Mouse (Mus musculus) forebrain, embryonic 13.5 days (tissue): ENCODE measurements at regions not wholly inside any gene's neighbourhood (a gene's known extent, or its start where the extent isn't known, plus 50 kb on each side); places are given as distances from the start of the nearest gene placed in this dataset.

Source experiments
- ATAC-seq: fragments of 200-750 bp; cut with Nextera tagmentation; 2 replicates; pipeline ENCODE4 v1.8.0; 2017
- H3K27ac ChIP-seq: fragments of 300-500 bp; sonication (generic); 2 replicates; pipeline ENCODE4 v1.5.1; 2015; ENCODE audit warnings: inconsistent platforms, mild to moderate bottlenecking, moderate library complexity
- H3K27me3 ChIP-seq: fragments of 300-500 bp; sonication (generic); 2 replicates; pipeline ENCODE4 v1.6.1; 2015; ENCODE audit warnings: mild to moderate bottlenecking, inconsistent platforms
- H3K36me3 ChIP-seq: fragments of 300-500 bp; sonication (generic); 2 replicates; pipeline ENCODE4 v1.6.1; 2015; ENCODE audit warnings: mild to moderate bottlenecking, inconsistent platforms; ENCODE audit not compliant: poor library complexity, severe bottlenecking
- H3K4me1 ChIP-seq: fragments of 300-500 bp; sonication (generic); 2 replicates; pipeline ENCODE4 v1.6.1; 2015; ENCODE audit warnings: inconsistent platforms
- H3K4me2 ChIP-seq: fragments of 300-500 bp; sonication (generic); 2 replicates; pipeline ENCODE4 v1.6.1; 2015; ENCODE audit warnings: inconsistent platforms, mild to moderate bottlenecking, moderate library complexity
- H3K4me3 ChIP-seq: fragments of 300-500 bp; sonication (generic); 2 replicates; pipeline ENCODE4 v1.5.1; 2015; ENCODE audit warnings: mild to moderate bottlenecking, inconsistent platforms
- H3K9ac ChIP-seq: fragments of 300-500 bp; sonication (generic); 2 replicates; pipeline ENCODE4 v1.6.1; 2015; ENCODE audit warnings: mild to moderate bottlenecking, inconsistent platforms
- H3K9me3 ChIP-seq: fragments of 300-500 bp; sonication (generic); replicated peaks from 2 replicates; pipeline ENCODE4 v1.6.1; 2016; ENCODE audit warnings: inconsistent platforms
- WGBS: fragments of 180-500 bp; shearing (Covaris S2); methylation state at CpG from one replicate; pipeline ENCODE4 v1.1.7; 2015; 5-methylcytosine and 5-hydroxymethylcytosine counted together

DNA sequence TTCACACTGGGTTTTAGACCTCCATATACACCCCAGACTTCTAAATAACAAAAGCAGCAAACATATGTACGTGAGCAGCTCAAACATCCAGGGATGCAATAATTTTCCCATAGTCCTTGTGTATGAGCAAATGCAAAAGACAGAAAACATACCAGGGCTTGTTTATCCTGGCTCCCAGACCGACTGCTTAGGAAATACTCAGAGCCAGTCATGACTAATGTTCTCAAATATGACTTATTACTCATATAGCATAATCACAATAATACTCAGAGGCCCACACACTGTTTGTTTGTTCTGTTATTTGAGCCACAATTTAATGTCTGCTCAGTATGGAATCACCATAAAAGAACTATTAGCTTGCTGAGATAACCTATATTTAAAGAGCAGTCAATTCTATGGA, 91.8 kb upstream of the Dusp10 start:
- Histone ChIP-seq H3K27me3 (no peaks in the 10 kb centered on the region), H3K9me3 (no peaks in the 10 kb centered on the region), H3K36me3 (no peaks in the 10 kb centered on the region), H3K4me2 (no peak overlapping the region), H3K4me1 (no peaks in the 10 kb centered on the region), H3K27ac (no peak overlapping the region), H3K4me3 (no peak overlapping the region), H3K9ac (no peak overlapping the region)
- 85% methylated on average over 2 of the region's 2 CpGs for WGBS
- ATAC-seq, result no peak

DNA sequence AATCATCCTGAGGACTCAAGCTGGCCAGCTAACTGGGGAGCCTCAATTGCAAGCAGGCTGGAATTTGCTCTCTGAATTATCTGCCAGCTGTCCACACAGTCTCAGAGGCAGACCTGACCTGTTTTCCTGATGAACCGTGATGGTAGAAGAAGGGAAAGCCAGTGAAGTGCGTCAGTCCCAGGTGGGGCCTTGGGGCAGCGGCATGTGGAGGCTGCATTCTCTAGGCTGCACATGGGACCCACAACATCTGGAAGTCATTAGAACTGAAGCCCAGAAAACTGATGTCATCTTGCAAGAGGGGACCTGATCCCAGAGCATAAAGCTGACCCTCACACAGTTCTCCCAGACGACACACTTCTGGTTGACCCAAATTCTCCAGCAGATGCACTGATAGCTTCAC, 84.6 kb upstream of the Dusp10 start:
- no peaks in the 10 kb centered on the region for H3K27me3 ChIP-seq
- no peak overlapping the region for H3K4me3 ChIP-seq
- H3K27ac ChIP-seq, result no peak overlapping the region
- H3K4me1 ChIP-seq, result no peaks in the 10 kb centered on the region
- no peaks in the 10 kb centered on the region for H3K36me3 ChIP-seq
- H3K9ac ChIP-seq, result no peak overlapping the region
- WGBS, result 82% methylated on average over 4 of the region's 4 CpGs
- H3K9me3 ChIP-seq, result no peaks in the 10 kb centered on the region
- no peak for ATAC-seq
- no peak overlapping the region for H3K4me2 ChIP-seq

DNA sequence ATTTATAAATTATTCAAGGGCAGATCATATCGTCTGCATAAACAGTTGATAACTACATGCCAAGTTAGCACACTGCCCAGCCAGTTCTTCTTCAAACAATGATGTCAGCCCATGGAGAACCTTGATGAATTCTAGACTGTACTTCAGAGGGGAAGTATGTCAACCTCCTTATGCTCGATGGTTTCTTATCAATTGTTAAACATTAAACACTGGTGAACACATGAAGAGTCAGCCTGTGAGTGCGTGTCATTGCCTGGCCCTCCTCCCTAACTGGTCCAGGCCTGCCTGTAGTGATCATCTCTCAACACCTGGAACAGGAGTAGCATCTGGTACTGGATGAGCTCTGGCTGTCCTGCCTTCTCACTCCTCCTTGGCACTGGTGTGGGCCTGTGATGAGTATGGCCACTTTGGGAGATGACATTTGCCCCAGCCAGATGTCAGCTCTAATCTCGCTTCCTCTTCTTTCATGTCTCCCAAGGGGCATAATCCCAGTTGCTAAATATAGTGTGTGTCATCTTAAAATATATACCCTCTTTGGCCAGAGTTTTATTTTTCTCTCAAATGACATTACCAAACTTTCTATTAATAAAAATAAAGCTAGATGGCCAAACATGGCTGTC, 82.6 kb upstream of the Dusp10 start:
- H3K9ac ChIP-seq, result no peak overlapping the region
- H3K27ac ChIP-seq, result no peak overlapping the region
- no peaks in the 10 kb centered on the region for H3K27me3 ChIP-seq
- H3K4me1 ChIP-seq, result no peaks in the 10 kb centered on the region
- H3K9me3 ChIP-seq, result no peaks in the 10 kb centered on the region
- no peaks in the 10 kb centered on the region for H3K36me3 ChIP-seq
- 91% methylated on average over 4 of the region's 4 CpGs for WGBS
- no peak overlapping the region for H3K4me3 ChIP-seq
- no peak for ATAC-seq
- no peak overlapping the region for H3K4me2 ChIP-seq

DNA sequence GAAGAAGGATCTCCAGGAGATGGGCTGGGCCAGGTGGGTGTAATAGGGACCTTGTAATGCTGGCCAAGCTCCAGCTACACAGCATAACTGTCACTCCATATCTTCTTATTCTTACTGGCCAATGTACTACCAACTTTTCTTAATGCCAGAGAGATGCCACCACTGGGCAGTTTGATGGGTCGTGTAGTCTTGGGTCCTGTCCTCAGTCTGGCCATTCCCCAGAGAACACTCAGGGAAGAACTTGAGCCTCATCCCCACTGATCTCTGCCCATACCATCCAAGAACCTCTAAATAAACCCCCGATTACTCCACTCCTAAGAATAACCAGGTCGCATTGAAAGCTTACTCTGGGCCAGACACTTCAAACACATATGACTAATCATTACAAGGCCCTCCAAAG, 82.0 kb upstream of the Dusp10 start:
- H3K36me3 ChIP-seq, result no peaks in the 10 kb centered on the region
- no peaks in the 10 kb centered on the region for H3K4me1 ChIP-seq
- no peak overlapping the region for H3K4me3 ChIP-seq
- no peaks in the 10 kb centered on the region for H3K27me3 ChIP-seq
- 81% methylated on average over 3 of the region's 3 CpGs for WGBS
- no peaks in the 10 kb centered on the region for H3K9me3 ChIP-seq
- ATAC-seq, result no peak
- H3K9ac ChIP-seq, result no peak overlapping the region
- no peak overlapping the region for H3K4me2 ChIP-seq
- no peak overlapping the region for H3K27ac ChIP-seq

DNA sequence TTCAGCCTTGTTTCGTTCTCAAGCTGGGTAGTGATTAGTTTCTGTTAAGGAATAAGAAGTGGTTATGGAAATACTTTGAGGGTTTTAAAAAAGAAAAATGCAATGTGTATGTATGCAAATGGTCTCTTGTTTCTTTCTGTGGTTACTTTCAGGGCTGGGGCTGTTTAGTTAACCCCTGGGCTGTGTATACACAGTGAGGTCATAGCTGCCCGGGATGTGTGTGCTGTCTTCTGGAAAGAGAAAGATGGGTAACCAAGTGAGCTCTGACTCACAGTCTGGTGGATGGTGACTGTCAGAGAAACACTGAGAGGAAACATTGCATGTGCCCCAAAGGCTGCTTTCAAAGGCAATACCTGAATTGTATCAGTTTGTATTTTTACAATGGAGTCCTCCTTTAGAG, 79.3 kb upstream of the Dusp10 start:
- Histone ChIP-seq H3K9me3 (no peaks in the 10 kb centered on the region), H3K4me3 (no peak overlapping the region), H3K36me3 (no peaks in the 10 kb centered on the region), H3K9ac (no peak overlapping the region), H3K27ac (no peak overlapping the region), H3K27me3 (no peaks in the 10 kb centered on the region), H3K4me2 (no peak overlapping the region), H3K4me1 (no peaks in the 10 kb centered on the region)
- WGBS, result 93% methylated on average over 2 of the region's 2 CpGs
- ATAC-seq, result no peak

DNA sequence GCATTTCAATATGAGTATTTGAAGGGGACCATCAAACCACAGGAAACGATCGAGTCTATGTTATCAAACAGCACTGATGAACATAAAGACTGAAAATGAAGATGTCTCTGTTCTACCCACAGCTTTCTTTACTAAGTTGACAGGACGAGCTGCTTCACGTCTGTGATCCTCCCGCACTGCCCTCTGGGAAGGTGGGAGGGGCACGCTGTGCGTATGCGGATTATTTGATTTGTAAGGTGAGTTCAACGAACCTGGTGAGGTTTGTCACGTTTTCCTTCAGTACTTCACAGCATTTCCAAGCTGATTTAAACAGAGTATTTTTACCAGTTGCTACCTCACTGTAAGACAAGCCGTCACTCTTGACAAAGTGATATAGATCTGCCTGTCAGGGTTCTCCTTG, 75.9 kb upstream of the Dusp10 start:
- WGBS, result 90% methylated on average over 11 of the region's 11 CpGs
- Histone ChIP-seq H3K36me3 (no peaks in the 10 kb centered on the region), H3K4me3 (no peak overlapping the region), H3K4me1 (no peaks in the 10 kb centered on the region), H3K9me3 (no peaks in the 10 kb centered on the region), H3K4me2 (no peak overlapping the region), H3K27ac (no peak overlapping the region), H3K27me3 (no peaks in the 10 kb centered on the region), H3K9ac (no peak overlapping the region)
- no peak for ATAC-seq

DNA sequence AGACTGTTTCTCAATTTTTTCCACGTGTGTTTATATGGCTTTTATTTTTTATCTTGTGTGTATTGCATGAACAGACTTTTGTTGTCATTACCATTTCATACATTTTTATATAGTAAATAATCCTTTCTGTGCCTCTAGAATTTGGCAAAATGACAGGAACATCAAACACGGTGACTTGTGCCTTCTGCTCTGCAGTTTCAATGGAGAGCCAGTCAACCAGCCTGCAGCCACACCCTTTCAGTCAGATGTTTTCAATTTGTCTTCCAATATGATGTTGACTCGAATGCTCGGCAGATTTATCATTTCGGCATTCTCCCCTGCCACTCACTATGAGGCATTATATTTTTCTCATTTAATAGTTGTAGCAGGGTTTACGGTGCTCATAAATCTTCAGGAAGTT, 74.7 kb upstream of the Dusp10 start:
- ATAC-seq, result no peak
- Histone ChIP-seq H3K27ac (no peak overlapping the region), H3K4me2 (no peak overlapping the region), H3K36me3 (no peaks in the 10 kb centered on the region), H3K27me3 (no peaks in the 10 kb centered on the region), H3K4me1 (no peaks in the 10 kb centered on the region), H3K9ac (no peak overlapping the region), H3K4me3 (no peak overlapping the region), H3K9me3 (no peaks in the 10 kb centered on the region)
- 90% methylated on average over 6 of the region's 6 CpGs for WGBS

DNA sequence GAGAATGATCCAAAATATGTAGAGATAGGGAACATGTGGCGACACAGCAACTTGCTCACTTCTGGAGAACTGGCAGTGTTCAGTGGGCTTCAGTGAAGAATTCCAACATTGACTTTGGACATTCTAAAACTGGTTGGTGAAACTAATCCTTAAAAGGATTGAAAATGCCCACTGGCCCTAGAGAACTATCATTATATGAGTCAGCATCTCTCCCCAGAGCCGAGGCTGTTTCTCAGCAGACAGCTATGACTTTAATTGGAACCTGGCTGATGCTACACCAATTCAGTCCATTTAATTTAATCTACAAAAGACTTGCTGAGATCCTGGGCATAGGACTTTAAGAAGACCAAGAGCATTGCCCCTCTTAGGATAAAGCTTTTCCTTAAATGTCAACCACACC, 72.4 kb upstream of the Dusp10 start:
- Histone ChIP-seq H3K9ac (no peak overlapping the region), H3K27me3 (no peaks in the 10 kb centered on the region), H3K36me3 (no peaks in the 10 kb centered on the region), H3K4me3 (no peak overlapping the region), H3K4me2 (no peak overlapping the region), H3K27ac (no peak overlapping the region), H3K9me3 (no peaks in the 10 kb centered on the region), H3K4me1 (no peaks in the 10 kb centered on the region)
- 87% methylated on average over 2 of the region's 2 CpGs for WGBS
- ATAC-seq, result no peak

DNA sequence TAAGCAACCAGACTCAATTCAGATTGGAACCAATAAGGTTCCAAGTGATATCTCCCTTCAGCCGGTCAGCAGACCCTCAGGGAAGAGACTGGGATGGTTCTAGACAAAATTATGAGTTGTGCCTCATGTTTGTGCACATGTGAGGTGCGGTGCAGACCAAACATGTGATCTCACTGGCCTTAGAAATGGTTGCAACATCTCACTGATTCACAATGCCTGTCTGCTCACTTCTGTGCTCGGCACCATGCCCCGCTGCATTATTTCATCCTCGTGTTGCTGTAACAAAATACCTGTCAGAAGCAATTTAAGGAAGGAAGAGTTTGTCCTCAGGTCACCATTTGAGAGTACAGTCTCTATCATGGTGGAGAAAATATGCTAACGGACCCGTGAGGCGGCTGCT, 66.9 kb upstream of the Dusp10 start:
- no peak overlapping the region for H3K4me2 ChIP-seq
- no peaks in the 10 kb centered on the region for H3K4me1 ChIP-seq
- WGBS, result 94% methylated on average over 8 of the region's 8 CpGs
- H3K9me3 ChIP-seq, result no peaks in the 10 kb centered on the region
- H3K27me3 ChIP-seq, result no peaks in the 10 kb centered on the region
- no peak overlapping the region for H3K9ac ChIP-seq
- no peak for ATAC-seq
- no peak overlapping the region for H3K4me3 ChIP-seq
- H3K27ac ChIP-seq, result no peak overlapping the region
- H3K36me3 ChIP-seq, result no peaks in the 10 kb centered on the region

DNA sequence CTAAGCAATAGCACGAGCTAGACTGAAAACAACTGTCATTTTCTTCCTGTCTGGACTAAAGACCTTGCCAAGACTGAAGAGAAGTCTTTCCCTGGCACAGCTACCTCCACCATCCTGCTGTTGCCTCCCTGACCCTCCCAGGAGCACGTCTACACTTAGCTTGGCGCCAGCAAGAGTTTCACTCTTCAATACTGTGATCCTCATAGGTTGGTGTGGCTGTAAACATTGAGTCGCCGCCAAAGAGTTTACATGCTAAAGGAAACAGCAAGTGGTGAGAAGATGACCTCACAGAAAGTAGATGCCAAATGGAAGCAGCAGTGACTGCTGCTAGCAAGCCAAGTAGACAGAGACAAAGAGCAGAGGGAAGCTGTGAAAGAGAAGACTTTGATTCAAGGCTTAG, 66.0 kb upstream of the Dusp10 start:
- no peak for ATAC-seq

DNA sequence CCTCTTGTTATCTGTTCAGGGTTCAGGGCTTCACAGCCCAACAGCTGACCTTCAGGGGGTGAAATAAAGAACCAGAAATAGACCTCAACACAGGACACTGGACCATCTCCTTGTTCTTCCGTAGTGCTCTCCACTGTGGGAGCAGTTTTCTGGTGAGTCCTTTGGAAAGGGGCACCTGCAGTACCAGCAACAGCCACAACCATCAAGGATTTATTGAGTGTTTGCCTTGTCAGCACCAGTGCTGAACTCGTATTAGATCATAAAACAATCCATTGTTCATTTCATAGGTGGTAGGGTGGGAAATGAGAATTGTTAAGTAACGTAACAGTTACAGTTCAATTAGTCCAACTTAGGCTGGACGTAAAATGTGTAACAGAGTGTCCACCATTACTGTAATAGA, 63.9 kb upstream of the Dusp10 start:
- Histone ChIP-seq H3K9ac (no peak overlapping the region), H3K9me3 (no peaks in the 10 kb centered on the region), H3K4me2 (no peak overlapping the region), H3K27me3 (no peaks in the 10 kb centered on the region), H3K36me3 (no peaks in the 10 kb centered on the region), H3K4me3 (no peak overlapping the region), H3K4me1 (no peaks in the 10 kb centered on the region), H3K27ac (no peak overlapping the region)
- ATAC-seq, result no peak
- 87% methylated on average over 4 of the region's 4 CpGs for WGBS

More for the DNA sequence above, 66.0 kb upstream of the Dusp10 start:
- no peaks in the 10 kb centered on the region for H3K9me3 ChIP-seq
- no peak overlapping the region for H3K27ac ChIP-seq
- H3K4me1 ChIP-seq, result no peaks in the 10 kb centered on the region
- no peak overlapping the region for H3K4me2 ChIP-seq
- H3K9ac ChIP-seq, result no peak overlapping the region
- no peaks in the 10 kb centered on the region for H3K27me3 ChIP-seq
- H3K4me3 ChIP-seq, result no peak overlapping the region
- no peaks in the 10 kb centered on the region for H3K36me3 ChIP-seq
- WGBS, result 81% methylated on average over 5 of the region's 5 CpGs

DNA sequence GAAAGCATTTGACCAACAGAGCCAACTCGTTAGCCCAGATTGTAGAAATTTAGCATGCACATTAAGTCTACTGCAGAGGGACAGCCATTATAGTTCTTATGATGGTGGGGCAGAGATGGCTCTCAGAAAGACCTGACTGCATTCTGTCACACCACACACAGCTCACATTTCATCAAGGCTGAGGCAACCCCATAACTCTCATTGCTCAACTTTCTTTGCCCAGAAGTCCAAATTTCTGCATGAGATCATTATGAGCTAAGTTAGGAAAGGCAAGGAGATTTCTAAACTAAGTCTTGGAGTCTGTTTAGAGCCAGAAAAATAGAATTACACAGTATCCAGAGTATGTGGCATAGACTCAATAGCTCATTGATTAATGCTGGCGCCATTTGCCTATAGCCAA, 59.0 kb upstream of the Dusp10 start:
- H3K4me3 ChIP-seq, result no peak overlapping the region
- H3K9me3 ChIP-seq, result no peaks in the 10 kb centered on the region
- no peak overlapping the region for H3K9ac ChIP-seq
- no peaks in the 10 kb centered on the region for H3K36me3 ChIP-seq
- H3K27me3 ChIP-seq, result no peaks in the 10 kb centered on the region
- no peaks in the 10 kb centered on the region for H3K4me1 ChIP-seq
- ATAC-seq, result no peak
- H3K4me2 ChIP-seq, result no peak overlapping the region
- 90% methylated on average over 2 of the region's 2 CpGs for WGBS
- H3K27ac ChIP-seq, result no peak overlapping the region

DNA sequence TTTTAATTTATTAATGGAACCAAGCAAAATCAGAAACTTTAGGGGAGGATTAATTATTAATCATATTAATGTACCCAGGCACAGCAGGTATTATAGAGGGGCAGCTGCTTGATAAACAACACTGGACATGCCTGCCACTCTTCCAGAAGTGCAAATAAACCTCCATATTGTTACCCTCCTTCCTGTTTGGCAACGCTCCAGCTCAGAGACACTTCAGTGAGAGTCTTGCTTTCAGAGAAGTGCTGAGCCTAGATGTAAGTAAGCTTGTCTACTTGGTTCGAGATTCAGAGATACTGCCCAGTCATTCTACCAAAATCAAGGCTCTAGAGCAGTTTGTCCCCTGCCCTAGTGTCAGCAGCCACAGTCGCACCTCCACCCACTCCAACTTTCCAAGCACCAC, 56.7 kb upstream of the Dusp10 start:
- Histone ChIP-seq H3K4me1 (no peaks in the 10 kb centered on the region), H3K4me3 (no peak overlapping the region), H3K36me3 (no peaks in the 10 kb centered on the region), H3K9me3 (no peaks in the 10 kb centered on the region), H3K4me2 (no peak overlapping the region), H3K27me3 (no peaks in the 10 kb centered on the region), H3K27ac (no peak overlapping the region), H3K9ac (no peak overlapping the region)
- WGBS, result 82% methylated on average over 3 of the region's 3 CpGs
- ATAC-seq, result no peak
